Mouse (Mus musculus): ENCODE data around the gene Rnf123. TPM values are rescaled to one million over a fixed set of nuclear protein-coding genes. Genes with fewer than 3 reads are reported as not detected.

Gene Rnf123
- total and polyA plus RNA-seq, 3 experiments = 65.5 to 93.6 (median 66.0) TPM

DNA sequence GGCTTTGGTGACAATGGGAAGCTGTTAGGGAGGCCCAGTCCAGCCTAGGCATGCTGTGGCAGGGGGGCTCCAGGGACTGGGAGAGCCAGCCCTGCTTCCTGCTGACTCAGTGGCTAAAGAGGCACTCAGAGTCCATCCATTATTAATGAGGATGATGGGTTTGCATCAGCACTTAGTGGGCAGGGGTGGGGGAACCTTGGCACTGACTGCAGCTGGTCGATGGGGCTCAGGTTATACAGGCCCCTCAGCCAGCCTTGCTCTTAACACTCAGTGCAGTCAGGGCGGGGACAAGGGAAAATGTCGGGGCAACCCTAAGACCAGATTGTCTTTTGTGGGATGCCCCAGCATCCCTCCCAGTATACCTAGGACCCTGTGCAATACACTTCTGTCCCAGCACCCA, 21.0 kb downstream of the Rnf123 start:
- DNase-seq = no peak

GRCm38 (mm10) chr9:108058291-108058690, 24.9 kb downstream of the Rnf123 start:
- no peak for DNase-seq

GRCm38 (mm10) chr9:108057262-108057562, 25.9 kb downstream of the Rnf123 start:
- peak; percentile 90 for DNase-seq

- DNase-seq = no peak
Observed at GRCm38 (mm10) chr9:108056361-108057261, 26.5 kb downstream of the Rnf123 start.

DNA sequence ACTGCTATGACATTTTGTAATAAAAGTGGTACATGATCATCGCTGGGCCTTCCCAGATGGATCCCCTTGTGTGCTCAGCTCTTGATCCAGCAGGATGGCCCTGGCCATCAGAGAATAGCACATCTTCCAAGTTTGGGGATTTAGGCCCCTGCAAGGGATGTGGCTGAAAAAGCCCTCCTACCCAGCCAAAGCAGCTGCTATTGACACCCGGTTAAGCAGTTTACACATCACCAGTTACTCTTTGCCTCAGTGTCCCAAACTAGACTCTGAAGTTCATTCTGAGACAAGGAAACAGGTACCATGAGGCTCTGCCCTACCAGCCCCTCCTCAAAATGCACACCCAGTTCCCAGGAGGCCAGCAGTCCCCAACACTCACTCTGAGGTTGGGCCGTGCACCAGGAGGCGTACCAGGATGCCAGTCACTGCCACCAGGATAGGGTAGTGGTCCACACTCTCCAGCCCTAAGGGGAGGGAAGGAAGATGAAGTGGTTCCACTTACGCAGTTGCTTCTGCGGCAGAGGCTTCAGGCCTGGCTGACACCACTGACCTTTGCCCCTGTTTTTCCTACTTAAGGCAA, 27.4 kb downstream of the Rnf123 start:
- DNase-seq = no peak

GRCm38 (mm10) chr9:108055061-108055460, 28.1 kb downstream of the Rnf123 start:
- no peak for DNase-seq

DNA sequence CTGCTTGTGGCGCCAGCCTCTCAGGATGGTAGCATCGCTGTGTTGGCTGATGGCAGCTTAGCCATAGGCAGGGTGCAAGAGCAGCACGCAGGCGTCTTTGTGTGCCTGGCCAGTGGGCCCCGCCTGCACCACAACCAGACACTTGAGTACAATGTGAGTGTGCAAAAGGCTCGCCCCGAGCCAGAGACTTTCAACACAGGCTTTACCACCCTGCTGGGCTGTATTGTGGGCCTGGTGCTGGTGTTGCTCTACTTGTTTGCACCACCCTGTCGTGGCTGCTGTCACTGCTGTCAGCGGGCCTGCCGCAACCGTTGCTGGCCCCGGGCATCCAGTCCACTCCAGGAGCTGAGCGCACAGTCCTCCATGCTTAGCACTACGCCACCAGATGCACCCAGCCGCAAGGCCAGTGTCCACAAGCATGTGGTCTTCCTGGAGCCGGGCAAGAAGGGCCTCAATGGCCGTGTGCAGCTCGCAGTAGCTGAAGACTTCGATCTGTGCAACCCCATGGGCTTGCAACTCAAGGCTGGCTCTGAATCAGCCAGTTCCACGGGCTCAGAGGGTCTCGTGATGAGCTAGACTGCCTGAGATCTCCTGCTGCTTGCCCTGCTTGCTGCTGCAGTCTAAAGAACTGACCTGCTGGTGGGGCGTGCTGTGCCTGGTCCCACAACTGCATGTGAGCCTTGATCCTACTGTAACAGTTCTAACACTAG, 28.7 kb downstream of the Rnf123 start:
- DNase-seq = no peak

DNA sequence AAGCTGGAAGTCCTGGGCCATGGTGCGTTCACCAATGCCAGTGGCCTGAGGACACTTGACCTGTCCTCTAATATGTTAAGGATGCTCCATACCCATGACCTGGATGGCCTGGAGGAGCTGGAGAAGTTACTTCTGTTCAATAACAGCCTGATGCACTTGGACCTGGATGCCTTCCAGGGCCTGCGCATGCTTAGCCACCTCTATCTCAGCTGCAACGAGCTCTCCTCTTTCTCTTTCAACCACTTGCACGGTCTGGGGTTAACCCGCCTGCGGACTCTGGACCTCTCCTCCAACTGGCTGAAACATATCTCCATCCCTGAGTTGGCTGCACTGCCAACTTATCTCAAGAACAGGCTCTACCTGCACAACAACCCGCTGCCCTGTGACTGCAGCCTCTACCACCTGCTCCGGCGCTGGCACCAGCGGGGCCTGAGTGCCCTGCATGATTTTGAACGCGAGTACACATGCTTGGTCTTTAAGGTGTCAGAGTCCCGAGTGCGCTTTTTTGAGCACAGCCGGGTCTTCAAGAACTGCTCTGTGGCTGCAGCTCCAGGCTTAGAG, 29.4 kb downstream of the Rnf123 start:
- no peak for DNase-seq

DNA sequence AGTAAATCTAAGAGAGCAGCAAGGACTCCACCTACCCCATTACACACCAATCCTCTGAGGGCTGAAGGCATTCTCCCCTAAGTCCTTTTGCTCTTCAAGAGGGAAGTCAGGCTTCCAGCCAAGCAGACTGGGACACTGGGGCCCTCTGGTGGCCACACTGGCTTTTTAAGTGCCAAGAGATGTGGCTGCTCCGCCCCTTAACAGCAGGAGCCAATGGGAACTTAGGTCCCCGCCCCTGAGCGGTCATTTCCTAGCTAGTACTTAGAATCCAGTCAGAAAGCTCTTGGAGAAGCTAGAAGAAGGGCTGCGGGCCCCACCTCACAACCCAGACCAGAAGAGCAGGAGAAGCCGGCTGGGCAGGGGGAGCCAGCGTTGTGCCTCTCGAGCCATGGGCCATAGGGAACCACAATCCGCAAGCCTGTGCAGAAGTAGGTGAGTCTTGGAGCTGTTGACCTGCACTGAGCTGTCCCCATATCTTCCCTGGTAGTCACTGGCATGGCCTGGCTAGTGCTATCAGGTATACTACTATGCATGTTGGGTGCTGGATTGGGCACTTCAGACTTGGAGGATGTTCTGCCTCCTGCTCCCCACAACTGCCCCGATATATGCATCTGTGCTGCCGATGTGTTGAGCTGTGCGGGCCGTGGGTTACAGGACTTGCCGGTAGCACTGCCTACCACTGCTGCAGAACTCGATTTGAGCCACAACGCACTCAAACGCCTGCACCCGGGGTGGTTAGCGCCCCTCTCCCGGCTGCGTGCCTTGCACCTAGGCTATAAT, 30.1 kb downstream of the Rnf123 start, which contains the start of gene Amigo3:
Gene Amigo3 (plus strand): TSS at position 275 of the 780 bp plus-strand sequence.
- DNase-seq = peak; percentile 96

- no peak for DNase-seq
Observed at GRCm38 (mm10) chr9:108052411-108052810, 30.7 kb downstream of the Rnf123 start.

GRCm38 (mm10) chr9:108051931-108052220, 31.3 kb downstream of the Rnf123 start:
- no peak for DNase-seq

- no peak for DNase-seq
Observed at GRCm38 (mm10) chr9:108051184-108051930, 31.8 kb downstream of the Rnf123 start.

DNA sequence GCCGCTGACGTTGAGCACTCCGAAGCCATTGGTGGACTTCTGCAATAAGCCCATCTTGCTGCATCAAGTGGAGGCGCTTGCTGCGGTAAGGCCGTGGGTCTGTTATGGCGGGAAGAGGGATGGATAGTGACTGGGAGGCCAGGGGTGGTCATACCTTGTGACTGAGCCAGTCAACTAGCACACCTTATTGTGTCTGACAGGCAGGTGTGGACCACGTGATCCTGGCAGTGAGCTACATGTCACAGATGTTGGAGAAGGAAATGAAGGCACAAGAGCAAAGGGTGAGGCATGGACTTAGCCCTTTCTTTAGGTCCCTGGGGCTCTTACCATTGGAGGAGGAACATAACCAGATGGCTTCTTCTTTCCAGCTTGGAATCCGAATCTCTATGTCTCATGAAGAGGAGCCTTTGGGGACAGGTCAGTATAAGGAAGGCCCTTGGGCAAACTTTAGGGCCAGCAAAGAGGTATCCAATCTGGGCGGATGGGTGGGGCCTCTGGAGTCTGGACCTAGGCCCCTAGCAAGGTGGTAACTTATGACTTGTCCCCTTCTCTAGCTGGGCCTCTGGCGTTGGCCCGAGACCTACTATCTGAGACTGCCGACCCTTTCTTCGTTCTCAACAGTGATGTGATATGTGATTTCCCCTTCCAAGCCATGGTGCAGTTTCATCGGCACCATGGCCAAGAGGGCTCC, 33.4 kb downstream of the Rnf123 start:
- DNase-seq = no peak

GRCm38 (mm10) chr9:108049016-108049455, 34.1 kb downstream of the Rnf123 start, which contains the start of gene Gmppb:
TSS of gene Gmppb (plus strand) at chr9:108049242.
- DNase-seq = peak; percentile 98

DNA sequence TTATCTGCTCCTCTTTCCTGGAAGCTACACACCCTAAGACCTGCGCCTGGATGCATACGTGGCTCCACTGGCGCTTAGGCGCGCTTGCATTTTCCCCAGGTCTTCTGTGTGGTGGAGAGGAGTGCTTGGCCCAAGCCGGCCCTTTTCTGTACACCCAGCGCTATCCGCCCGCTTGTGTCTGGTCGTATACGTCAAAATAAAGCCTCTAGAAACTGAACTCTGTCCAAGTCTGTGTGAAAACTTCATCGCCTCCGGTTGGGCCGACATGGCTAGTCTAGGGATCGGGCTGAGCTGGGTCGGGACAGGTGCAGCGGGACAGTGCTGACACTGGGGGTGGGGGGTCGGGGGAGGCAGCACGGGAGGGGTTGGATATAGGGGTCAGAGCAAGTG, 34.6 kb downstream of the Rnf123 start:
- no peak for DNase-seq

DNA sequence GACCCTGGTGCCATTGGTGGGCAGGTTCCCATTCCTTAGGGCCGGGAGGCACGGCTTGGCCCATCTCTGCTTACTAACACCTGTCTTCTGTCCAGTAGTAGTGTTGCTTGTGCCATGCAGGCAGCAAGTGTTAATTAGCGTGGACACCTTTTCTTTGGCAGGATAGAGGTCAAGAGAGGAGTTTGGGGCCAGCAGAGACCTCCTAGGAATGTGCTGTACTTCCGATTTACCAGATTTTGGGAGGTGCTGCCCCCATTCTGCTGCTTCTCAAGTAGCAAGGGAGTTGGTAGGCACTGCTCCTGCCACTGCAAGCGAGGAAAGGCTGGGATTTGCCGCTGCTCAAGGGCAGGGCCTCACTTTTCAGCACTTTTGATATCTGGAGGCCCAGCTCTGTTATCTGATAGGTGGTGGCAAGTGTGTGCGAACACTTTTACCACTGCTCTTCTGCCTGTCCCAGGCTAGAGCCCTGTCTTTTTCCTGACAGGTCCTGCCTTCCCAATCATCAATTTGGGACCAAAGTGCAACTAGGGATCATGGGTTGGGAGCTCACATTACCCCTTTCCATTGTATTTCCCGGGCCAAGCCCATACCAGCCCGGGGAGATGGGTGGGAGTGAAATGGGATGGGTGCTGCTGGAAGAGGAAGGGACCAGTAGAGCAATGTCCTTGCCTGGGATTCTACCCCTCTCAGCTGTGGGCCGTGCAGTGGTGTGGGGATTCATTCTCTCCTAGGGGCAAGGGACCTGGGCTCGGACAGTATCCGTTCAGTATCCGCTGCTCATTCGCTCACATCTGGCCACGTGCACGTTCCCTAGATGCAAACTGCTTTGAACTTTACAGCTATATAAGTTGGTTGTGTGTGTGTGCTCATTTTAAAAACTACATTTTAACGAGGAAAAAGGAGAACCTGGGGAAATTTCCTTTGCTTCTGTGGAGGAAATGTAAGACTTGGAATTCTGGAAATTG, 35.3 kb downstream of the Rnf123 start:
- no peak for DNase-seq

DNA sequence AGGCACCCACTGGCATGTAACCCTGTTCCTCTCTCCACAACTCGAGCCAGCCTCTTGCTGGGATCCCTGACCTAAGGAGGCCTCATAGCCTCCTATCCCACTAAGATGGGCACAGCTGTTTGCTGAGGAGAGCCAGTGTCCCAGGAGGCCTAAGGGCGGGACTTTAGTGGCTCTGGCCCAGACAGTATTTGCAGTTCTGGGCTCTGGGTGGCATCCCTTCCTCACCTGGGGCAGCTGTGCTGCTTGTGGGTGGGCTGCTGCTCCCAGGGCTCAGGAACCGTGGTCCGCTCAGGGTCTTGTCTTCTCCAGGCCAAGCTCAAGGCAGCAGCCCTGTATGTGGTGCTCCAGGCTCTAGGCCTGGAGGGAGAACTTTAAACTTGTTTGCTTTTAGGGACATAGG, 36.6 kb downstream of the Rnf123 start:
- DNase-seq = no peak

DNA sequence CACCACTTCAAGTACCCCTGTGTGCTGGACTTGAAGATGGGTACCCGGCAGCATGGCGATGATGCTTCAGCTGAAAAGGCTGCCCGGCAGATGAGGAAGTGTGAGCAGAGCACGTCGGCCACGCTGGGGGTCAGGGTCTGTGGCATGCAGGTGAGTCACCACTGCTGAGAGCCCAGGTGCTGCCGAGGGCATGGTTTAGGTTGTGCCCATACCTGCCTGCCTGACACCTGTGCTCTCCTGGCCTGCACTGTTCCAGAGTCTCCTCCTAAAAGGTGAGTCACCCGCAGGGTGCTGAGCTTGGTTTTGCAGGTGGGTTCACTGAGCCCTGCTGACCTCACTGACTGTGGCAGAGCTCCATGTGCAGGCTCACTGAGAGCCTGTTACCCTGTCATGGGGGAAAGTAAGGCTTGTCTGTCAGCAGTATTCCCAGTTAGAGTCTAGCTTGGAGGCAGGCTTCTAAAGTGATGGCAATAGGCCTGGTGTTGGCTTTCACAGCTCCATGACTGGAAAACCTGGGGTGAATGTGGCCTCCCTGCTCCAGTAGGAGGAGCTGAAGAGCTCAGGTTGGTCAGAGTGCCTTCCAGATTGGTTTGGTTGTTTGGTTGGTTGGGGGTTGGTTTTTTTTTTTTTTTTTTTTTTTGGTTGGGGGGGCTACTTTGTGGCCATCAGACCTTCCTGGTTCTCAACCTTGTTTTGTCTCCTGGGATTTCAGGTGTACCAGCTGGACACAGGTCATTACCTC, 38.2 kb downstream of the Rnf123 start:
- no peak for DNase-seq
